Mouse (Mus musculus) embryonic facial prominence, embryonic 11.5 days (tissue): ENCODE results near the gene Rcn3. TPM values are rescaled to one million over a fixed set of nuclear protein-coding genes. Genes with fewer than 3 reads are reported as not detected.
A peak's percentile ranks its signal among the peaks of the same experiment; 100 is the strongest.
"Not testable (repeated sequence)": the region's sequence is repeated elsewhere in the genome, so short reads cannot be mapped to it uniquely, and the experiment has no call there.

Experiments
- ATAC-seq: fragments of 200-750 bp; cut with Nextera tagmentation; replicated peaks from 2 replicates; pipeline ENCODE4 v1.8.0; 2017; ENCODE audit warnings: low read depth; ENCODE audit not compliant: insufficient number of reproducible peaks, low FRiP score, low TSS enrichment
- DNase-seq: peaks from one replicate; pipeline ENCODE4 v3.0.0-alpha.2; 2015; ENCODE audit warnings: low spot score
- H3K27ac ChIP-seq: fragments of 300-500 bp; sonication (generic); replicated peaks from 2 replicates; pipeline ENCODE4 v1.5.1; 2014; ENCODE audit warnings: mild to moderate bottlenecking, low read depth, low read length, control low read depth
- H3K27me3 ChIP-seq: fragments of 300-500 bp; sonication (generic); 2 replicates; pipeline ENCODE4 v1.6.1; 2014; ENCODE audit warnings: mild to moderate bottlenecking, low read length, moderate library complexity, mixed read lengths; ENCODE audit not compliant: control insufficient read depth, insufficient read depth
- H3K36me3 ChIP-seq: fragments of 300-500 bp; sonication (generic); replicated peaks from 2 replicates; pipeline ENCODE4 v1.6.1; 2014; ENCODE audit warnings: low read depth, mild to moderate bottlenecking, low read length, moderate library complexity, mixed read lengths; ENCODE audit not compliant: control insufficient read depth, insufficient read depth
- H3K4me1 ChIP-seq: fragments of 300-500 bp; sonication (generic); 2 replicates; pipeline ENCODE4 v1.6.1; 2014; ENCODE audit warnings: low read length, mixed read lengths; ENCODE audit not compliant: control insufficient read depth, insufficient read depth
- H3K4me2 ChIP-seq: fragments of 300-500 bp; sonication (generic); 2 replicates; pipeline ENCODE4 v1.6.1; 2014; ENCODE audit warnings: low read depth, mild to moderate bottlenecking, control low read depth, low read length, moderate library complexity
- H3K4me3 ChIP-seq: fragments of 300-500 bp; sonication (generic); 2 replicates; pipeline ENCODE4 v1.5.1; 2014; ENCODE audit warnings: low read depth, low read length, control low read depth
- H3K9ac ChIP-seq: fragments of 300-500 bp; sonication (generic); replicated peaks from 2 replicates; pipeline ENCODE4 v1.6.1; 2014; ENCODE audit warnings: mild to moderate bottlenecking, control low read depth, low read length
- H3K9me3 ChIP-seq: fragments of 300-500 bp; sonication (generic); replicated peaks from 2 replicates; pipeline ENCODE4 v1.6.1; 2016; ENCODE audit warnings: mild to moderate bottlenecking, low read length, inconsistent platforms, mixed read lengths; ENCODE audit not compliant: control insufficient read depth
- WGBS: fragments of 180-500 bp; shearing (Covaris S2); extraction: QIAGEN DNeasy Blood & Tissue Kit; methylation state at CpG from one replicate; pipeline ENCODE4 v1.1.7; 2014; 5-methylcytosine and 5-hydroxymethylcytosine counted together
- polyA plus RNA-seq: library from polyadenylated mRNA; unstranded; fragments of >200 nt; fragmentation: Nextera tagmentation; extraction: Ambion mirVana; gene quantifications from 2 replicates; pipeline ENCODE4 v1.2.1, GENCODE M21; 2014

The Rcn3 gene
- polyA plus RNA-seq, 1 experiment from 2014 or later: 221 TPM

DNA sequence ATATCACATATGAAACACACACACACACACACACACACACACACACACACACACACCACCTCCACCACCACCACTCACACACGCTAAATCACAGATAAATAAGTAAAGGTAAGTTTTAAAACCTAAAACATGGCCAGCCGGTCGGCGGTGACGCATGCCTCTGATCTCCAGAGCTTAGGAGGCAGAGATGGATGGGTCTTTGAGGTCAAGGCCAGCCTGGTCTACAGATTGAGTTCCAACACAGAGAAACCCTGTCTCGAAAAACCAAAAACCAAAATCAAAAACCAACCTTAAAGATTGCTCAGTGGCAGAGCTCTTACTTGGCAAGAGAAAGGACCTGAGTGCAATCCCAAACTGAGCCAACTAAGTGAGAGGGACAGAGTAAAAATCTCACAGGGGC lies 8.0 kb upstream of the Rcn3 start:
- no peaks in the 10 kb centered on the region; the same call in 1 of the 2 replicates for H3K4me1 ChIP-seq
- H3K9ac ChIP-seq: no peak overlapping the region
- no peak overlapping the region for H3K27ac ChIP-seq
- ATAC-seq (no peak), DNase-seq (no peak)
- H3K4me2 ChIP-seq: no peak overlapping the region
- H3K9me3 ChIP-seq: no peaks in the 10 kb centered on the region
- no peaks in the 10 kb centered on the region for H3K36me3 ChIP-seq
- no peaks in the 10 kb centered on the region for H3K27me3 ChIP-seq
- 95% methylated on average over 6 of the region's 6 CpGs for WGBS
- H3K4me3 ChIP-seq: no peak overlapping the region

DNA sequence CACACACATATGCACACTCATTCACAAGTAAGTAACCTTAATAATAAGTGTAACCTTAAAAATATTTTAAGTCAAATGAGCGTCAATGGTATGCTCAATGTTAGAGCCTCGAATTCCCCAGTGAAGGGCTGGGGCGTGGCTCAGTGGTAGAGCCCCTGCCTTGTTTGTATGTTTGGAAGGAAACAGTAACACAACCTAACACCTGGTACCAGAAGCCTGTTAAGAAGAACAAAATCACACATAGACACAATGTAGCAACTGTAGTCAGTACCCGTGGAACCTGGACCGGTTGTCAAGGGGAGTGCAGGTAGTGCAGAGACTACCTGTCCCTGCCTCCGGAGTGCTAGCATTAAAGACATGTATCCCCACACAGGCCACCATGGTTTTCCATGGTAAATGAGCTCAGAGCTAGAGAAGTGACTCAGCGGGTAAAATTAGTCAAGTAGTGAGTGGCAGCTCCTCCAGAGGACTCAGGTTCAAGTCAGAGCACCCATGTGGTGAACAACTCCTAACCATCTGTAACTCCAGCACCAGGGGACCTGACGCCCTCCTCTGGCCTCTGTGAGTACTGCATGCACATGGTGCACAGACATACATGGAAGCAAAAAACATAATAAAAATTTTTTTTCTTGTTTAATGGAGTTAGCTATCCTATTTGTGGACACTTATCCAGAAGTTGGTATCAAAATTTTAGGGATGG lies 6.7 kb upstream of the Rcn3 start:
- Histone ChIP-seq H3K9ac (no peak overlapping the region), H3K36me3 (no peaks in the 10 kb centered on the region), H3K4me2 (no peak overlapping the region), H3K4me3 (no peak overlapping the region), H3K27me3 (no peaks in the 10 kb centered on the region), H3K4me1 (no peaks in the 10 kb centered on the region; the same call in 1 of the 2 replicates), H3K27ac (no peak overlapping the region), H3K9me3 (no peaks in the 10 kb centered on the region)
- WGBS: 89% methylated on average over 8 of the region's 8 CpGs
- ATAC-seq (no peak), DNase-seq (no peak)

DNA sequence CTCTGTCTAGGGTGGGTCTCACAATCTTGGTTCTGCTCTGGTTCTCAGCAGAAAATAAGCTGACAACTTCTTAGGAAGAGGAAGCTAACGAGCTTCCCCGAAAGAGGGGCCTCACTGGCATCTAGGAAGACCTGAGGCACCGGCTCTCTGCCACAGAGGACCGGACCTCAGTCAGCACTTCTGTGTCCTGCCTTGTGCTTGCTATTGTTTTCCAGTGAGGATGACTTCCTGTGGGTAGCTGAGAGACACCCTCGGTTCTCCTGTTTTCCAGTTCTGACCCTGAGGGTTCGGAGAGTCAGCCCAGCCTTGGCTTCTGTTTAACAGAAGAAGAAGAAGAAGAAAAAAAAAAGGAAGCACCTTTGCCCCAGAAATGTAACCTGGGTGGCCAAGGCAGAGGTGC lies 5.5 kb upstream of the Rcn3 start:
- H3K4me1 ChIP-seq: no peaks in the 10 kb centered on the region
- H3K27me3 ChIP-seq: no peaks in the 10 kb centered on the region
- H3K4me3 ChIP-seq: no peak overlapping the region
- H3K36me3 ChIP-seq: no peaks in the 10 kb centered on the region
- H3K27ac ChIP-seq: no peak overlapping the region
- DNase-seq: no peak
- H3K4me2 ChIP-seq: no peak overlapping the region
- 52% methylated on average over 6 of the region's 6 CpGs for WGBS
- H3K9ac ChIP-seq: no peak overlapping the region
- ATAC-seq: no peak
- no peaks in the 10 kb centered on the region for H3K9me3 ChIP-seq

DNA sequence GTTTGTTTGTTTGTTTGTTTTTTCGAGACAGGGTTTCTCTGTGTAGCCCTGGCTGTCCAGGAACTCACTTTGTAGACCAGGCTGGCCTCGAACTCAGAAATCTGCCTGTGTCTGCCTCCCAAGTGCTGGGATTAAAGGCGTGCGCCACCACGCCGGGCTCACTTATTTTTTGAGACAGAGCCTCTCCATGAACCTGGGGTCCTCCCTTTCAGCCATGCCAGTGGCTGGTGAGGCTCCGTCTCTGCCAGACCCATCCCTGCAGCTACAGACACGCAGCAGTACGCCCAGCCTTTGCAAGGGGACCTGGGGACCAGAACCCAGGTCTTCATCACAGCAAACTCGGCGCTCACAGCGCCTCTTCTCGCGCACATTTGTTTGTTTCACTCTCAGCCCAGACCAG lies 3.9 kb upstream of the Rcn3 start:
- not testable (repeated sequence) for H3K9ac ChIP-seq, ATAC-seq, H3K4me1 ChIP-seq, H3K9me3 ChIP-seq, H3K27me3 ChIP-seq, H3K36me3 ChIP-seq, H3K4me3 ChIP-seq, H3K27ac ChIP-seq, DNase-seq, H3K4me2 ChIP-seq
- 92% methylated on average over 14 of the region's 14 CpGs for WGBS

DNA sequence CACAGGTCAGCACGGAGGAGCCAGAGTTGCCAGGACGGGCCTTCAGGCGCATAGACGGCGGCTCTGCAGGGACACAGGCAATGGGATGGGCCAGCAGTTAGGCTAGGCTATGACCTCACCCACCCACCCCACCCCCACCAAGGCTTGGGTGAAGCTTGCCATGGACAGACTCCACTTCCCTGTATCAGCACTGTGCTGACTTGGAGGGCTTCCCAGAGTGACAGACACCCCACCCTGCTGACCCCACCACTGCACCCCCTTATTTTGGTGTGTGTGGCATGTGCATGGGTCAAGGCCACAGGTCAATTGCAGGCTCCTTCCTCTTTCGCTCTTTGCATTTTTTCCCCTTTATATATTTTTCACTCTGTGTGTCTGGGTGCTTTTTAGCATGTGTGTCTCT lies 3.3 kb upstream of the Rcn3 start:
- H3K4me2 ChIP-seq: no peak overlapping the region
- no peaks in the 10 kb centered on the region for H3K4me1 ChIP-seq
- H3K9ac ChIP-seq: no peak overlapping the region
- no peaks in the 10 kb centered on the region for H3K9me3 ChIP-seq
- no peaks in the 10 kb centered on the region for H3K36me3 ChIP-seq
- no peak overlapping the region for H3K27ac ChIP-seq
- WGBS: 77% methylated on average over 6 of the region's 6 CpGs
- no peaks in the 10 kb centered on the region for H3K27me3 ChIP-seq
- H3K4me3 ChIP-seq: no peak overlapping the region
- ATAC-seq (no peak), DNase-seq (no peak)

DNA sequence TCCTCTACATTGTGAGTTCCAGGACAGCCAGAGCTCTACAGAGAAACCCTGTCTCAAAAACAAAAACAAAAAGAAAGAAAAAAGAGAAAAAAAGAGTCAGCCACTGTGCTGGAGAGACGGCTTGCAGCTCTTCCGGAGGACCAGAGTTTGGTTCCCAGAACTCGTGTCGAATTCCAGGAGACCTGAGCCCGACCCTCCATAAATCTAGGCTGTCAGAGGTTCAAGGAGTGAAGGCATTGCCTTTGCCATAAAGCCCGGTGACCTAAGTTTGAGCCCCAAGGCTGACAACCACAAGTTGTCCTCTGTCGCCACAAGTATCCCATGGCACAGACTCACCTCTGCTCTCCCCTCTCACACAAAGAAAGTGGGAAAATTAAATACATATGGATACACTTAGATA lies 2.1 kb upstream of the Rcn3 start:
- Histone ChIP-seq H3K36me3 (no peaks in the 10 kb centered on the region), H3K4me2 (no peak overlapping the region), H3K4me1 (no peaks in the 10 kb centered on the region), H3K9ac (no peak overlapping the region), H3K9me3 (no peaks in the 10 kb centered on the region), H3K4me3 (no peak overlapping the region), H3K27me3 (no peaks in the 10 kb centered on the region), H3K27ac (peak overlapping the region; percentile 85)
- ATAC-seq (no peak), DNase-seq (no peak)
- WGBS: 34% methylated on average over 7 of the region's 7 CpGs

DNA sequence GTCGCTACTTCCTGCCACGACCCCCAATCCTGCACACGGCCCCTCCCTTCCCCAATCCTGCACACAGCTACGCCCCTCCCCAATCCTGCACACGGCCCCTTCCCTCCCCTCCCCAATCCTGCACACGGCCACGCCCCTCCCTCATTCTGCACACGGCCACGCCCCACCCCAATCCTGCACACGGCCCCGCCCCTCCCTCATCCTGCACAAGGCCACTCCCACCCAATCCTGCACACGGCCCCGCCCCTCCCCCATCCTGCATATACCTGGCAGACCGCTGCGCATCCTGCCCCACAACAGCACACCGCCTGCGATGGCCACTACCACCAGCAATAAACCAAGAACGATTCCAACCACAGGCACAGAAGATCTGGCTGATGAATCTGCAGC lies 1.5 kb upstream of the Rcn3 start:
- no peaks in the 10 kb centered on the region for H3K4me1 ChIP-seq
- 35% methylated on average over 17 of the region's 18 CpGs for WGBS
- H3K4me3 ChIP-seq: no peak overlapping the region
- no peak for ATAC-seq
- H3K9me3 ChIP-seq: no peaks in the 10 kb centered on the region
- H3K36me3 ChIP-seq: no peaks in the 10 kb centered on the region
- H3K4me2 ChIP-seq: no peak overlapping the region
- H3K27me3 ChIP-seq: no peaks in the 10 kb centered on the region
- DNase-seq: peak; percentile 56
- peak overlapping the region; percentile 85 for H3K27ac ChIP-seq
- no peak overlapping the region for H3K9ac ChIP-seq

DNA sequence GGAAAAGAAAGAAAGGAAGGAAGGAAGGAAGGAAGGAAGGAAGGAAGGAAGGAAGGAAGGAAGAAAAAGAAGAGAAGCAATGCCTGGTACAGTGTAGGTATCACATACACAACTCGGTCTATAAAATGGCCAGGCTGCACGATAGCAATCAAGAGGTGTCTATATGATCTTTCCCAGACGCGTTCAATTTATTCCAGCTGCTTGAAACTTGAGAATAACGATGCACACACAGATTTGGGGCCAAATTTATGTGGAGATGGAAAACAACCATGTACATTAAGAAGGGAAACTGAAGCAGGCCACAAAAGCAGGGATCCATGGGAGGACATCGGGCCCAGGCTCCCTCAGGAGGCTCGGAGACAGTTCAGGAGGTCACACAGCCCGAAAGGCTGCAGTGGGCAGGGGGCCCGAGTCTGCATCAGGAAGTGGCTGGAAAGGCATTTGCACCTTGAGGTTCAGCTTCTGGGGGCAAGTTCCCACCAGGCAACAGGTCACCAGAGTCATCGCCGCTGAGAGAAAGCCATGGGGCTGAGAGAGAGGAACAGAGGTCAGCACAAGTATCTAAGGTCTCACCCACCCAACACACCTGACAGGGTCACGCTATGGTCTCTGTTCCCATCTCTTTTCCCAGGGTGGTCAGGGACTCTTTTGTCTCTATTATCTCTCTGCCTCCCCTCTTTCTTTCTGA lies 951 bp upstream of the Rcn3 start:
- no peaks in the 10 kb centered on the region; the same call in 1 of the 2 replicates for H3K36me3 ChIP-seq

More for the DNA sequence above, 951 bp upstream of the Rcn3 start:
- H3K4me1 ChIP-seq: no peaks in the 10 kb centered on the region
- H3K27ac ChIP-seq: peak overlapping the region; percentile 85
- peak overlapping the region; percentile 13 for H3K4me2 ChIP-seq
- H3K27me3 ChIP-seq: no peaks in the 10 kb centered on the region
- WGBS: 34% methylated on average over 12 of the region's 12 CpGs
- no peaks in the 10 kb centered on the region for H3K9me3 ChIP-seq
- DNase-seq: peak; percentile 76
- ATAC-seq: no peak
- H3K9ac ChIP-seq: peak overlapping the region; percentile 28; the same call in 1 of the 2 replicates
- no peak overlapping the region for H3K4me3 ChIP-seq
